Mouse (Mus musculus) left cerebral cortex, postnatal 10 days (tissue): Measurements from ENCODE around the gene Pla2g5. TPM values are rescaled to one million over a fixed set of nuclear protein-coding genes. Genes with fewer than 3 reads are reported as not detected.
"Not testable (repeated sequence)": the region's sequence is repeated elsewhere in the genome, so short reads cannot be mapped to it uniquely, and the experiment has no call there.

ENCODE experiments used
- DNase-seq, 2 experiments: peaks; one replicate each; pipeline ENCODE4 v3.0.0; 2021 to 2022; ENCODE audit warnings: low spot score in 2 of 2, mixed read lengths in 1 of 2; ENCODE audit errors: extremely low spot score in 1 of 2
- intact Hi-C: fragments of 180-260 bp; cut with DNase I; formaldehyde crosslinking; loops from one replicate; pipeline ENCODE4 v1.15.1; 2025
- total RNA-seq, 2 experiments: library from RNA; stranded (reverse); gene quantifications; 2 replicates each; pipeline ENCODE4 v1.2.3; 2021

The Pla2g5 gene
- 1 to 10 TPM; 1.2 to 1.3 TPM for total RNA-seq

DNA sequence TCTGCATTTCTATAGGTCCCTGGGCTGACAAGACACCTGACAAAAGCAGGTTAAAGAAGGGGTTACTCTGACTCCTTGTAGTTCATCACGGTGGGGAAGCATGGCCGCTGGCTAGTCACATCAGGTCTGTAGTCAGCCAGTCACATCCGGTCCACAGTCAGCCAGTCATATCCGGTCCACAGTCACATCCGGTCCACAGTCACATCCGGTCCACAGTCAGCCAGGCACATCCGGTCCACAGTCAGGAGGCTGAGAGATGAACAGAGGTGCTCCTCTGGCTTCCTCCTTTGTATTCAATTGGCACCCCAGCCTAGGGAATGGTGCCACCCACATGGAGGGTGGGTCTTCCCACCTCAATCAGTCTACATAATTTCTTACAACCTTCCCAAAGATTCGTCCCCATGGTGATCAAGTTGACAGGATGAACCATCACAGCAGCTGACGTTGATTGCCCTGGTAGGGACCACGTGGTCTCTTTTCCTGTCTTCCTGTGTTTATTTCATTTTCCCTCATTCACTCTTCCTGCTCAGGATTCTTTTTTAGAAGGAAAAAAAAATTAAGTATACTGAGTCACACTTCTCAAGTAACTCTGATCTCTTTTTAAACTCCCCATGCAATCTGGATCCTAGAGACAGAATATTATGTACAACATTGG lies at the start of gene Pla2g5:
Gene Pla2g5, minus strand, starts transcription at position 139 of the 655 bp plus-strand sequence.
- intact Hi-C loops, result no loop called here
- peak in 1 of 2 experiments; percentile 47 for DNase-seq

DNA sequence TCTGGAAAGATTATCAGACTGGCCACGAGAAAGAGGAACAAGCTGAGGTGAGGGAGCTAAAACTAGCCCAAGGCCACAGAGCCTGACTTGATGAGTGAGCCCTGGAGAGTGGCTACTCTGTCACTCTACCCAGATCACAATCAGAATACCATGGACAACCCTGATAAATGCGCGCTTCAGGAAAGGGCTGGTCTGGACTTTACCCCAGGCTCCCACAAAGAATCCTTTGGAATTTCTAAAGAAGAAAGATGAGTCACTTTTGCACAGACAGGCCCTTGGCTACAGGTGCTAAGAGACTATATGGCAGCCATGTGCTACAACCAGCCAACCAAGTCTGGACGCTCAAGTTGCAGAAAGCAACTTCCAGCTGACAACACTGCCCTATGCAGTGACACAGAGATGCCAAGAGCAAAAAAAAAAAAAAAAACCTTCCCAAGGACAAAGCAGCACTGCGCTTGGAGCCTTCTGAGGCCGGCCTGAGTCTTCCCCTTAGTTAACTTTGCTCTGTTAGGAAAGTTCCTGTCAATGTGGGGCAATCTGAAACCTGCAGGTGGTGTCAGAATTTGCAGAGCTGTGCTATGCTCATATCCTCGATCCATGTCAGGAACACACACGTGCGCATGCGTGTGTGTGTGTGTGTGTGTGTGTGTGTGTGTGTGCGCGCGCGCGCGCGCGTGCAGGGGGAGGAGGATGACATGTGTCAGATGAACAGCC lies 42.5 kb upstream of the Pla2g5 start:
- intact Hi-C loops, result no loop called here
- DNase-seq, result no peak

GRCm38 (mm10) chr4:138899361-138899760 lies 36.1 kb upstream of the Pla2g5 start:
- no peak for DNase-seq

GRCm38 (mm10) chr4:138893789-138894188 lies 30.5 kb upstream of the Pla2g5 start:
- intact Hi-C loops, DNase-seq: not testable (repeated sequence)

More at GRCm38 (mm10) chr4:138899361-138899760, 36.1 kb upstream of the Pla2g5 start:
- intact Hi-C loops, result no loop called here

GRCm38 (mm10) chr4:138892655-138893054 lies 29.4 kb upstream of the Pla2g5 start:
- intact Hi-C loops, result no loop called here
- DNase-seq, result no peak

- no peak for DNase-seq
- intact Hi-C loops, result no loop called here
Measured at GRCm38 (mm10) chr4:138889635-138890034, 26.4 kb upstream of the Pla2g5 start.

DNA sequence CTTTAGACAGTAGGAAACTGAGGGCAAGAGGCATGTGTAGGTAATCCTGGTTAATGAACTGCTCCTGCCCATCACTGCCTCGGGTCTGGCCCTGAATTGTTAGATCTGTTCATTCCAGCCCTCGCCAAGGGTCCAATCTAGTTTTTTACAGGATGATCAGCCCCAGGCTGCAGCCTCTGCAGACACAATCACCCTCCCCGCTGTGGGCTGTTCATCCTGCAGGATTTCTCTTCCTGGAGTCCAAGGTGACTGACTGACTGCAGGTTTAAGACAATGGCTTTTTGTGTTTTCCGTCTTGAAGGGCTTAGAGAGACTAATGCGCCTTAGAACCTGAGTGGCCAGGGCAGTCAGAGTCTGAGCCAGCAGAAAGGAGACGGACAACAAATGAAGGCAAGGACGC lies 25.9 kb upstream of the Pla2g5 start:
- intact Hi-C loops, result no loop called here
- DNase-seq, result no peak

DNA sequence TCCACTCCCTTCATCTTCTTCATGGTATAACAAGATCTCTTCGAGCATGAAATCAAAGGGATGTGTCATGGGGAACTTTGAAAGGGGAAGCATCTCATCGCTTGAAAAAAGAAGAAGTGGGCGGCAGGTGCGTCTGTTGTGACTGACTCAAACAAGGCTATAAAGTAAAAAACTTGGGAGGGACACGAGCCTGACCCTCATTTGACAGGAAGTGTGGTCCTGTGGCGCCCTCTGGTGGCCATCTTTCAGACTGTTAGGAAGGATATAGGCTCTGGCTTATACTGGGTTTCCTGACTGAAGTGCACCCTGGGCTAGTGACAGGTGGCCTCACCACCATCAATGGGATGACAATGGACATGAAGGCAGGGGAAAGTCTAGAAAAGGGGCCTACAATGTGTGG lies 21.0 kb upstream of the Pla2g5 start:
- intact Hi-C loops, result loop anchor here (1.0 kb wide), 1 partner anchor 18 kb away; no protein-coding TSS in a partner anchor
- peak; percentile 86 to 89 for DNase-seq

- intact Hi-C loops, result no loop called here
- peak in 1 of 2 experiments; percentile 55 for DNase-seq
Measured at GRCm38 (mm10) chr4:138882179-138882578, 18.9 kb upstream of the Pla2g5 start.

DNA sequence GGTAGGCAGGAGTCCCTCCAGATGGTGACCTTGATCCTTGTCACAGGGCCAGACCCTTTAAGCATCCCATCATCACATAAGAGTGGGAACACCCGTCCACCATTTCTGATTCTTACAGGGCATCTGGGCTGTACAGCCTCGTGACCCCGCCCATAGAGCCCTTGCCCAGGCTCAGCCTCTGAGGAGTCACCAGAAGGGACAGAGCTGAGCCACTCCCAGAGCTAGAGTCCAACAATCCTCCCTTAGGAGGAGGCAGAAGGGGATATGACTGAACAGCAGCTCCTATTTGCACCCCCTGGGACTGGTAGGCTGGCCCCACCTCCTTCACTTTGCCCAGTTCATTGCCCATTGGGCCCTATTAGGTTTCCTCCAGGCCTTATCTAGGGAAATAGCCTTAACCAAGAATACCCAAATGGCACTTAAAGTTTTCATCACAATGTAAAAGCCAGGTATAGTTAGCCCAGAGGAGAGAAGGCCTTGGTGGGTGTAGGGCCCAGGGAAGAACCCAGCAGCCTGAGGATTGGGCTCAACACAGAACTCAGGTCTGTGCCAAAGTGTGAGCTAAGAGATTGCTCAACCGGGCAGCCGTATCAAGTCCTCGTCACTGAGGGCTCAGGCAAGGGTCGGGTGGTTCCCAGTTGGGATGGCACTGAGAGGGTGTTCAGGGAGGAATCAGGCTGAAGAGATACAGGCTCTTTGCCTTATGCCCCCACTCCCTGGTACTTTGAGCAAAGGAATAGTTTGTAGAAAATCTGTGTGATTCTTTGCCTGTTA lies 17.7 kb upstream of the Pla2g5 start:
- intact Hi-C loops, result no loop called here
- no peak for DNase-seq

GRCm38 (mm10) chr4:138879808-138880207 lies 16.5 kb upstream of the Pla2g5 start:
- intact Hi-C loops, result no loop called here
- DNase-seq, result no peak

DNA sequence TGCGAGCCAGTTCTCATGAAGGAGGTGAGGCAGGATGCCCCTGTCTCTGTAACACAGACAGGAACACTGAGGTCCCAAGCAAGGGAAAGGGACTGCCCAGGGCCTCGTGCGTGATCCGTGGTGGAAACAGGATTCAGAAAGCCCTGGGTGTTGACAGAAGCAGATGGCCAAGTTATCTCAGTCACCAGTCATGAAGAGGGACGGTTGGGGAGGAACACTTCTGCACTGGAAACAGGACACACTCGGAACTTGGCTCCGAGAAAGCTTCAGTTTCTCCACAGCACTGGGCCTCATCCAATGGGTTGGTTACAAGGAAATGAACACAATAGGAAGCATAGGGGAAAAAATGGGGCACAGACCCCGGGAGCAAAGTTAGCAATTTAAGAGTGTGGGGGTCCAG lies 15.5 kb upstream of the Pla2g5 start:
- intact Hi-C loops, result no loop called here
- no peak for DNase-seq

DNA sequence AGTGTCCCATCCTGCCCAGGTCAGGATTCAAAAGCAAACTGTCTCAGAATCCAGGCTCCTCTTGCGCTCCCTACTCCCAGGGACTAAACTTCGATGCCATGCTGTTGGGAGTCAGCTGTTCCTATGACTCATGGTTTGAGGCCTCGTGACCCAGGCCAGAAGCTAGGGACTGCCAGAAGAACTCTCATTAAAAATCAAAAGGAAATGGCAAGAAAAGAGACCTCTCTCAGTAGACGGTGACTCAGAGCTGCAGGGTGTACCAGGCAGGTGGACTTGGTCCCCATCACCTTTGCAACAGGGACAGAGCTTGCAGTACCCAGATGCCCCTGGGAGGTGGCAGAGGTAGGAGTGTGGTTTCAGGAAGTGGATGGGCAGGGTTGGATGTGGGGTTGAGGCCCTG lies 14.4 kb upstream of the Pla2g5 start, which contains the start of gene Pla2g2e:
Gene Pla2g2e, plus strand, starts transcription at position 212 of the 400 bp plus-strand sequence.
- intact Hi-C loops, result no loop called here
- no peak for DNase-seq

- no peak for DNase-seq
- intact Hi-C loops, result no loop called here
Measured at GRCm38 (mm10) chr4:138875986-138876385, 12.7 kb upstream of the Pla2g5 start.

DNA sequence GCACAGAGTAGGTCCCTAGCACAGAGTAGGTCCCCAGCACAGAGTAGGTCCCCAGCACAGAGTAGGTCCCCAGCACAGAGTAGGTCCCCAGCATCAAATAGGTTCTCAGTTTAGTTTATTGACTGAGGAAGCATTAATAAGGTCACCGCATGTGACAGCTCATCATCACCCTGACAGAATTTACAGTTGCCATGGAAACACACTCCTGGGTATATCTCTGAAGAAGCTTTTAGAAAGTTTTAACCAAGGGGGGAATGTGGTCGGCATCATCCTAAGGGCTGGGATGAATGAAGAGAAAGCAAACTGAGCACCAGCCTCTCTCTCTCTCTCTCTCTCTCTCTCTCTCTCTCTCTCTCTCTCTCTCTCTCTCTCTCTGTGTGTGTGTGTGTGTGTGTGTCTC lies 12.0 kb upstream of the Pla2g5 start:
- DNase-seq, intact Hi-C loops: not testable (repeated sequence)

- intact Hi-C loops, result no loop called here
- no peak for DNase-seq
Measured at GRCm38 (mm10) chr4:138873864-138874263, 10.6 kb upstream of the Pla2g5 start, which contains the start of gene Gm13030. TSS of gene Gm13030 (minus strand) at chr4:138873964.

DNA sequence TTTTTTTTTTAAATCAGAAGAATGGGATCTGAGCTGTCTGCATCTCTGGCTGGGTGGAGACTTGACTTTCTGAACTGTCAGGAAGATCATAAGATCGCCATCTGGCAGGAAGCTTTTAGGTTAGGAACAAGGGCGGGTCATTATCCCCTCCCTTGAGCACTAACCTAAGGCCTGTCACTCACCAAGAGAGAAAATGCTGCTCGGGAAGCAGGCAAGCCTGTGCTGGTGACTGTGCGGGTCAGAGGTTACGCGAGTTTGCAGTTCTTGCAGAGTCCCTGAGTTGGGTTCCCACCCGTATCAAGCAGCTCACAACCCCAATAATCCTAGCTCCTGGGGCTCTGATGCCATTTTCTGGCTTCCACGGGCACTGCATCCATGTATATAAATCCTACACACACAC lies 5.4 kb upstream of the Pla2g5 start:
- intact Hi-C loops, result no loop called here
- no peak for DNase-seq

DNA sequence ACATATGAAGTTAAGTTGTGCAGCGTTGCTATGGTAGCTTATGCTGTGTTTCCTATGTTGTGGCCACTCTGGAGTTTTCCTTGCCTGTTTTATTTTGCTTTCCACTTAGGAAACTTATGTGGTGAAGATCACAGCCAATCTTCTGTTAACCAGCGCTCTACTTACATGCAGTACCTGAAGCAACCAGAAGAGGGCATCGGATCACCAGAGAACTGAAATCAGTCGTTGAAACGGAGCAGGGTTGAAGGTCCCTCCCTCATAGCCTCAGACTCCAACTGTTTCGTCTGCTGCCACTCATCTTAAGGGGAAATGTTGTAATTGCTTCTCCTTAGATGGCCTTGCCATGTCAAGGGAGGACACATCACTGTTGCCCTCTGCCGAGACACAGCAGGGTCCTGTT lies 3.1 kb upstream of the Pla2g5 start:
- intact Hi-C loops, result loop anchor here (1.0 kb wide), 1 partner anchor 18 kb away; no protein-coding TSS in a partner anchor
- DNase-seq, result peak; percentile 67 to 76

GRCm38 (mm10) chr4:138865991-138866390 lies 2.7 kb upstream of the Pla2g5 start:
- DNase-seq, result peak in 1 of 2 experiments; percentile 16
- intact Hi-C loops, result loop anchor here (1.0 kb wide), 1 partner anchor 18 kb away; no protein-coding TSS in a partner anchor
